Comparison of ENCODE assay signal across 9 mouse cellular contexts in genomic region chr3:135886659-135887027, GRCm38 (mm10).
A peak's percentile ranks its signal among the peaks of the same experiment; 100 is the strongest.
DNase-seq lines count a peak whose midpoint lies in the region; ATAC-seq and TF ChIP-seq lines count a peak whose summit lies in the region.
"Had no signal": no experiment of that assay in that cellular context is flagged by ENCODE, and none has a peak within 500 bp of the region (broad histone marks: within the 10 kb centered on the region; RNA-seq: fewer than 3 reads in every experiment).

No protein-coding gene starts in this region.

- peak; percentile 3 to 10 for DNase-seq in CD8-positive naive resting alpha-beta T cell, adult 2 months (ENCODE audit: low read depth in 2 of 2, low spot score in 2 of 2)
- peak; percentile 46 to 88 for DNase-seq in adrenal gland, adult (ENCODE audit: inconsistent age in 2 of 2, low spot score in 1 of 2)
- peak; percentile 92 for DNase-seq in embryo, embryonic 10.5 days (ENCODE audit: low spot score)
- peak; percentile 65 for DNase-seq in heart, postnatal 0 days (ENCODE audit: low spot score)
- peak; percentile 18 for DNase-seq in large intestine, adult 2 months (ENCODE audit: low read depth, low spot score)
- peak; percentile 78 for DNase-seq in lung, postnatal 0 days (ENCODE audit: low spot score)
- DNase-seq in retina, embryonic 14.5 days (ENCODE audit: low spot score) = peak; percentile 93
- peak; percentile 68 to 74 for DNase-seq in urinary bladder, postnatal 36 days (ENCODE audit: low spot score in 2 of 2)

- no peaks in the 10 kb centered on the region for H3K27me3 ChIP-seq in heart, postnatal 0 days (ENCODE audit: control insufficient read depth, insufficient read depth, low read length)
- no peaks in the 10 kb centered on the region for H3K27me3 ChIP-seq in lung, postnatal 0 days (replicated peaks; ENCODE audit: insufficient read depth, low read length)
- H3K27me3 ChIP-seq: limb, embryonic 12.5 days had no signal

- no peak overlapping the region for H3K4me2 ChIP-seq in heart, postnatal 0 days (ENCODE audit: low read depth, low read length)
- H3K4me2 ChIP-seq in lung, postnatal 0 days (replicated peaks; ENCODE audit: low read depth, low read length) = no peak overlapping the region
- H3K4me2 ChIP-seq: limb, embryonic 12.5 days had no signal

- H3K9ac ChIP-seq in heart, postnatal 0 days (replicated peaks; ENCODE audit: low read depth, low read length) = no peak overlapping the region
- H3K9ac ChIP-seq in lung, postnatal 0 days (replicated peaks; ENCODE audit: low read depth) = no peak overlapping the region
- H3K9ac ChIP-seq: limb, embryonic 12.5 days had no signal

- no peak overlapping the region for H3K27ac ChIP-seq in heart, postnatal 0 days (ENCODE audit: low read depth)
- H3K27ac ChIP-seq in lung, postnatal 0 days (ENCODE audit: low read length) = no peak overlapping the region
- H3K27ac ChIP-seq: limb, embryonic 12.5 days had no signal

- no peak for ATAC-seq in heart, postnatal 0 days (ENCODE audit: insufficient read depth, low read depth)
- ATAC-seq in lung, postnatal 0 days = peak; percentile 35; the same call in 1 of the 2 replicates

- H3K36me3 ChIP-seq in heart, postnatal 0 days (replicated peaks; ENCODE audit: control insufficient read depth, insufficient read depth, low read length) = no peaks in the 10 kb centered on the region
- H3K36me3 ChIP-seq in lung, postnatal 0 days (ENCODE audit: insufficient read depth, low read length) = no peaks in the 10 kb centered on the region
- H3K36me3 ChIP-seq: limb, embryonic 12.5 days had no signal

- no peaks in the 10 kb centered on the region for H3K4me1 ChIP-seq in heart, postnatal 0 days (ENCODE audit: control insufficient read depth, insufficient read depth)
- no peaks in the 10 kb centered on the region for H3K4me1 ChIP-seq in lung, postnatal 0 days (ENCODE audit: insufficient read depth, low read depth, low read length)

- no peak for TF ChIP-seq EP300 in heart, postnatal 0 days (IDR thresholded peaks at IDR 0.05; ENCODE audit: low read depth)
- no peak for TF ChIP-seq EP300 in lung, postnatal 0 days (IDR thresholded peaks at IDR 0.05)

- no peaks in the 10 kb centered on the region for H3K9me3 ChIP-seq in heart, postnatal 0 days (replicated peaks; ENCODE audit: control insufficient read depth, low read length)
- H3K9me3 ChIP-seq in lung, postnatal 0 days (ENCODE audit: low read length) = no peaks in the 10 kb centered on the region
- H3K9me3 ChIP-seq: limb, embryonic 12.5 days had no signal

- H3K4me3 ChIP-seq in heart, postnatal 0 days (ENCODE audit: low read depth, low read length) = no peak overlapping the region
- no peak overlapping the region for H3K4me3 ChIP-seq in lung, postnatal 0 days (ENCODE audit: low read depth, low read length)
- H3K4me3 ChIP-seq: limb, embryonic 12.5 days had no signal

- peak; percentile 82 for TF ChIP-seq CTCF in heart, postnatal 0 days (IDR thresholded peaks at IDR 0.05; ENCODE audit: low read depth)
- TF ChIP-seq CTCF in lung, postnatal 0 days (IDR thresholded peaks at IDR 0.05) = peak; percentile 83

- WGBS in heart, postnatal 0 days = 38% methylated on average over 12 of the region's 12 CpGs
- 42% methylated on average over 12 of the region's 12 CpGs for WGBS in large intestine, adult 2 months
- 43% methylated on average over 12 of the region's 12 CpGs for WGBS in lung, postnatal 0 days

Comparison
In these comparisons a context has a peak if more than half of its experiments do, and no peak if none do; other contexts are left out.
1. DNase-seq: peak in every context shown above with its lines; median percentile 93 in retina, embryonic 14.5 days; 92 in embryo, embryonic 10.5 days; 78 in lung, postnatal 0 days; 71 in urinary bladder, postnatal 36 days; 67 in adrenal gland, adult; 65 in heart, postnatal 0 days; 18 in large intestine, adult 2 months; 6 in CD8-positive naive resting alpha-beta T cell, adult 2 months.